Mouse (Mus musculus) mesoderm, embryonic 11.5 days (tissue): ENCODE results near the gene Xrra1.
"Not testable (repeated sequence)": the region's sequence is repeated elsewhere in the genome, so short reads cannot be mapped to it uniquely, and the experiment has no call there.

ENCODE experiments used
- DNase-seq: peaks from one replicate; pipeline ENCODE4 v3.0.0-alpha.2; 2012; ENCODE audit warnings: low read depth, low spot score

Xrra1 gene

DNA sequence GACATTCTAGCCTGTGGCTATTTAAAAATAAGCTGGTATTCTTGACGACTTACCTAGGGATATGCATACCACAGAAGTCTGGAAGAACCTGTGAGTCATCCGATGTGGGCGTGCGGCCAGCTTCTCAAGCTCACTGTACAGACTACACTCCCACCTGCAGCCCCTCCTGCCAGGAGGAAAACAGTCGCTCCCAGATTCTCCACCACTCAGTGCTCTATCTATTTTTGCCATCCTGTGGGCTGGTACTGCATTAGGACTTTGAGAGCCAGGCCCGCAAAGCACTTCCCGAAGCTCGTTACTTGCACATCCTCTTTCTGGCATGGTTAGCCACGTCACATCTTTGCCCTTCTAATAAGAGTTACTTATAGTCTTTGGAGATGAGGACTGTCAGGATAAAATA, 88.4 kb downstream of the Xrra1 start:
- DNase-seq = no peak

DNA sequence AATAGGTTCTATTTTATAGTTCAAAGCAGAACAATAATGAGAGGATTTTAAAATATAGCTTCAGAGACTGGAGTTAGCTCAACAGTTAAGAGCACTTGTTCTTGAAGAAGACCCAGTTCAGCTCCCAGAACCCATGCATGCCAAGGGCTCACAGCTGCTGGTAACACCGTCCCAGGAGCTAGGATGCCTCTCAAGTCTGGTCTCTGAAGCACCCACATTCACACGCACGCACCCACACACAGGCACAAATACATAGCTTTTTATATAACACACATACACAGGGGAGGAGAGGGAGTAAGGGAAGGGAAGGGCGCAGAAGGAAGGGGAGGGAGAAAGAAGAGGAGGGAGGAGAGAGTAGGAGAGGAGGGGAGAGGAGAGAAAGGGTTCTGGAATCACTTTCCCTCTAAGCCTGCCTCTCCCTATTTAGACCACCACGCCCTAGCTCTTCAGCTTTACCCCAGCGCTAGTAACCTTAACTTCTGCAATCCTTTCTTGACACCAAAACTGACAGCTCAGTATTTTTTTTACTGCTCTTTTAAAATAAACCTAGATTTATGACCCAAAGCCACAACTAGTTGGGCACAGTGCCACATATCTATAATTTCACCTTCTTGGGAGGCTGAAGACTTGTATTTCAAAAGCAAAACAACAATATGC, 94.7 kb downstream of the Xrra1 start:
- DNase-seq = no peak

DNA sequence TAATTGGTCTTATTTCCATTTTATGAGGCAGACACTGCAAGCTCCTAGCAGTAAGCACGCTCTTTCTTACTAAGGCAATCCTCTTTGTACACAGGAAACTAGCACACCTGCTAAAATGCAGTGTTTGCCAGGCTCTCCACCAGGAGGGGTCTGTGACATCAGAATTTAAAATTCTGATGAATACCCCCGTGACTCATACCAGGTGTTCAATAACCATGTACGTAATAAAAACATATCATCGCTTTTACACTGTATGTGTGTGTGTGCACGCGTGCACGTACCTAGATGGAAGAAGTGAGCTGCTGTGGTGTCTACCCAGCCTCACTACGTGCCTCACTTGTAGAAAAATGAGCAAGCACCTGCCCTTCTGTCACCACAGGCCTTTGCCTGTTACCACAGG, 95.3 kb downstream of the Xrra1 start:
- DNase-seq = no peak

DNA sequence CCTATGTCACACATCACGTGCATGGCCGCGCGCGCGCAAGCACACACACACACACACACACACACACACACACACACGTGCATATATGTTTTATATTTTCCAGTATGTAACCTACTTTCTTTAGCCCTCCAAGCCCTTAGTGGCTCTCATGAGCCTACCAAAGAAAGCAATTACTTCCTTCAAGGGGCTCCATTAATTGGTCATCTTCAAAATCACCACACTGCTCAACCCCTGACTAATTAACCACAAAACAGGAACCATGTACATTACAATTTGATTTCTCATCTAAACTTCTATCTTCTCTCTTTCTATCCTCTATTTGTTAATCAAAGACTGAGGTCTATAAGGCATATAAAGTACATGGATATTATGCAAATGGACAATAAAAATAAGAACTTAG, 97.2 kb downstream of the Xrra1 start:
- no peak for DNase-seq

DNA sequence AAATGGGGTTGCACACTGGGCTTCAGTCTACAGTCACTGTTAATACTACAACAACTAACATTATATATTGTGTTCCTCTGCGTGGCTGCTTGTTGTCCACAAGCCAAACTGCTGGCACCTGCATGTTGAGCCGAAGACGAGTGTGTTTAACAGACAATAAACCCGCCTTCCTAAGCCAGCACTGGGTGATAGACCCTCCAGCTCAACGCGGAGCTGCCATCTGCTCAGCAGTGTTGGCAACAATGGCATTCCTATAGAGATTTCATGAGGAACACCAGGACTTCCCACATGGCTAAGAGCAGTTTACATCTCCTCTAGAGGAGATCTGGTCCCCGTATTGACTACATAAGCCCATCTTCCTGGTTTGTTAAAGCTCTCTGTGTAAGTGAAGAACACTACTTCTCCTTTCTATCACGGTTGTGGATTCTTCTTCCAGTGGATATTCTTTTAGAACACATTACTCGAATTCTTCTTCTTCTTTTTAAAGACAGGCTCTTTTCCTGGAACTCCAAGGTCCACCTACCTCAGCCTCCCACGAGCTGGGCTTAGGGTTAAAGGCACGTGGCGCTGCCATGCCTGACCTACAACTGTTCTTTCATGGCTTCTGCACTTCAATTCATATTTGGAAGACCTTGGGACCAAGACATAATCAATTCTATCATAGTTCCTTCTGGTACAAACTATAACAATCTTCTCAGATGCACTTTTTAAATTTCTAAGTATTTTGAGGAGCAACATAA, 98.5 kb downstream of the Xrra1 start:
- DNase-seq = no peak

DNA sequence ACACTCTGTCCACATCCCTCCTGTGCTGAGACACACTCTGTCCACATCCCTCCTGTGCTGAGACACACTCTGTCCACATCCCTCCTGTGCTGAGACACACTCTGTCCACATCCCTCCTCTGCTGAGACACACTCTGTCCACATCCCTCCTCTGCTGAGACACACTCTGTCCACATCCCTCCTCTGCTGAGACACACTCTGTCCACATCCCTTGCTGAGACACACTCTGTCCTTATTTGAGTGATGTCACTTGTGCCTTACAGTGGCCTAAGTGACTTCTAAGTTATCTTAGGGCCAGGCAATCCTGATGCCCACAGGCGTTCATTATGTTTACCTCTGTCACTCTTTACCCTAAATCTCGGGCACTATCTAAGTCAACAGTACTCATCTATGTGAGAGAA, 101.7 kb downstream of the Xrra1 start:
- DNase-seq = not testable (repeated sequence)

DNA sequence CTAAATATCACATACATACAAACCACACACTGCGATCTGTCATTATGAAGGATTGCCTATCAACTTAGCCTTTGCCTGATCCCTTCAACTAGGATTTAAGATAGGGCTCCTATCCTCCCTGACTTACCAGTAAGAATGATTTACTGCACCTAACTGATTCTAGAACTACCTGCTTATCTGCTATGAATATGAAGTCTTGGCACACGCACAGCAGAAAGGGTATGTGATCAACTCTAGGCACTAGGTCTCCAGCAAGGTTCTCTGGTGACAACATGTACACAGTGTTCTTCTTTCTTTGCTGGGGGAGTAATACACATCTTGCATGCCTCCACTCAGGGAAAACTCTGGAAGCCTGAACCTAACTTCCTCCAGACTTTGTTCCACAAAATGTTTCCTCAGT, 102.6 kb downstream of the Xrra1 start:
- no peak for DNase-seq

DNA sequence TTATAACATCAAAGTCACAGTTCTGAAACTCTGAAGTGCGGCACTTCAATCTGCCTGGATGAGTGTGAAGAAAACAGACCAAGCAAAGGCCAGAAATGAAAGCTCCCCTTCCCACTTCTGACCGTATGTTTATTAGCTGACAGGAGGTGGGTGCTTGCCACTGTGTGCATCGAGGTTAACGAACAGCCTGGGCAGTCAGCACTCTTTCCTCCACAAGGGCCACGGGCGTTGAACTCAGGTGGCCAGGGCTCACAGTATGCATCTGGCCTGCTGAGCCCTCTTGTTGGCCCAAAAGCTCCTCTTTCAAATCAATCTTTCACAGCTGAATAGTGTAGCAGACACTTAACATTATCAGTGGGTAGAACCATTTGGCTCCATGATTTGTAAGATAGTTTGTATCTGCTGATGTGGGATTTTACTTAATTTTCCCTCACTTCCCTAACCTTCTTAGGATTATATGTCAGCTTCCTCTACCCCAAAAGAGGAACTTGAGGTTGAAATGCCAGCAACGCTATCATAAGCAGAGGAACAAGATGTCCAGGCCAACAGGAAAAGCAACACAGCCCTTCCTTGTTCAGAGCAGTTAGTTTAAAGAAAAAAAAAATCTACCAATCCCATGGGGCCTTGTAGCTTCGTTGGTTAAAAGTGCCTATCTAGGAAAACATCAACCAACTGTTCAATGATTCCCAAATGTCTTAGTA, 103.8 kb downstream of the Xrra1 start:
- no peak for DNase-seq

DNA sequence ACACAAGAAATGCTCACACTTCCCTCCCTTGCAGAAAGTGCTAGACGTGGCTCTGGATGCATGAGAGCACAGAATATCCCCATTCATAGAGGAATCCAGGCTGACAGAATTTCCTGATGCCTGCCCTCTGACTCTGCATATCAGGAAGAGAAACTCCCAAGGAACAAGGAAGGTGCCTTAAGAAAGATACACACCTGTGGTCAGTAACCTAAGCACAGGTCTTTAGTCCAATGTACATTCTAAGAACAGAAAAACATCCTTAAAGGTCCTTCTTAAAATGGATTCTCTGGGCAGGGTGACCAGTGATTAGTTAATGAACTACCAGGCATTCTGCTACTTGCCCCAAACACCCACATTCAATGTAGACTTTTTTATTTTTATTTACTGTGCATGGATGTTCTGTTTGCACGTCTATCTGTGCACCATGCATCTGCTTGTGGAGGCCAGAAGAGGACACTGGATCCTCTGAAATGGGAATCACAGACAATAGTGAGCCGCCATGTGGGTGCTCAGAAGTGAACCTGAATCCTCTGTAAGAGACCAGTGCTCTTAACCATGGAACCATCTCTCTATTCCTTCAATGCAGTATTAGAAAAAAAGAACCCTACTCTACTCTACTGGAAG, 104.4 kb downstream of the Xrra1 start:
- no peak for DNase-seq

DNA sequence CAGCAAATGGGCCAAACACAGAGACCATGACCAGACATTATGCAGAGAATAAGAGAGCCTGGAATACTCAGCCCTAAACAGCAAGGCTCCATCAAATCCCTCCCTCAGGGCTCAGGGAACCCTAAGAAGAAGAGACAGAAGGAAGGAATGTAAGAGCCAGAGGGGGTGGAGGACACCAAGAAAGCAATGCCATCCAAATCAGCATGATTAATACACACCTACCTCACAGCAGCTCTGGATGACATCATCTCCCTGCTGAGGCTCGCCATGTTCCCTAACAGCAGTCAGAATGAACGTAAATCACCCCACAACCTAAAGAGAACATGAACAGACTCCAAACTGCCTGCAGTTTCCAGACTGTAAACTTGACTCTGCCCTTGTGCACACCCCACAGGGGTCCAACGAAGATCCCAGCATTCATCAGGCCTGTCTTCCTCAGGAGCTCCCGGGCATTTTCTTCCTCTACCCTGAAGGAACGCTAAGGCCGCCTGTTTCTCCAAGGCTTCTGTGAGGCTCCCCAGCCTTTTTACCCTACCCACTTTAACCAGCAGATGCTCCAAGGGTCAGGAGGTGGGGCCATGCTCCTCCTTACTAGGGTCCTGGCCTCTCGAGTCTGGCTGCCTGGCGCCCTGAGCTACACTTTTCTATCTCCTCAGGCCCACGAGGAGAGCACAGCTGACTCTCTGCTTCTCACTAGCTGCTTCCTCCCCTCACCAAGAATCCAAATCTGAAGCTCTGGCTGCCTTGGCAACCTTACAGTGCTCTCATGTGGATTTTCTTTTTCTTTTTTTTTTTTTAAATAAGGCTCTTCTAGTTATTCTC, 106.3 kb downstream of the Xrra1 start:
- DNase-seq = peak; percentile 82

DNA sequence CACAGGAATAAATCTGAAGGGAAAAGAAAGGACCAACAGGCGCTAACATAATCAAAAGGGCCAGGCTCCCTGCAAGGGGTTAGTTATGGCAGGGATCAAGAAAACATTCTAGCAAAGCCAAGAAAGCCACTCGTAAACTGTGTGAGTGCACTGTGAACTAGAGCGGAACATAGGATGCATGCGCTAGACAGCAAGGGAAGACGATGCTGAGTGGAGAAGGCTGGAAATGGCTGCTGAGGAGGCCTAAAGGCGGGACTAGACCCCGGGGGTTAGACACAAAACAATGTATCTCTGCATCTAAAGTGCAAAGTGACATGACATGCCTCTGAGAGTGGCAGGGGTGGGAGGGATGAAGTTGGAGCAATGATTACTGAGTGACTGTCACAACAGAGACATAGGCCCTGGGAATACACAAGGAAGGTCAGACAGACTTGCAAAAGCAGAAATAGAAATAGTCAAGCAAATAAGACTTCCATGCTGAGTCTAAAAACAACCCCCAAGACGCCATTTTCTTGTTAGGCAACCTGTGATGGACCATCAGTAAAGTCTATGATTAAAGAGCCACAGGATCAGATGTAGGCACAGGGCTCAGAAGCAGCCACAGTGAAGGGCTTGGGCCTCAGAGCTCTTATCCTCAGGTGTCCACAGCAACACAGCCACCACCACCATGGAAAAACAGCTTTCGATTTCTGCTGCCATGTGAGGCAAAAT, 107.2 kb downstream of the Xrra1 start:
- DNase-seq = no peak
